Mouse (Mus musculus): ENCODE measurements at regions not wholly inside any gene's neighbourhood (a gene's known extent, or its start where the extent isn't known, plus 50 kb on each side); places are given as distances from the start of the nearest gene placed in this dataset.

GRCm38 (mm10) chr1:166947844-166948702 lies 53.1 kb upstream of the Fam78b start:
- Histone ChIP-seq H3K27ac (replicated peaks) (no peak overlapping the region), H3K4me3 (replicated peaks) (no peak overlapping the region), H3K36me3 (no peaks in the 10 kb centered on the region), H3K27me3 (no peaks in the 10 kb centered on the region), H3K4me2 (replicated peaks) (no peak overlapping the region), H3K9me3 (replicated peaks) (no peaks in the 10 kb centered on the region), H3K9ac (no peak overlapping the region), H3K4me1 (0 out of 2 replicates have a peak, but pooled peaks cover 3% of the 10 kb centered on the region)
- ATAC-seq (ENCODE audit: insufficient number of reproducible peaks, low FRiP score, low TSS enrichment, low read depth) = no peak
- WGBS = 30% methylated on average over 15 of the region's 15 CpGs

All from embryonic facial prominence, embryonic 15.5 days (tissue).